7 mouse cellular contexts compared by ENCODE assay signal in genomic region chr13:57476700-57477099, GRCm38 (mm10).
A peak's percentile ranks its signal among the peaks of the same experiment; 100 is the strongest.
DNase-seq lines count a peak whose midpoint lies in the region; ATAC-seq lines count a peak whose summit lies in the region.

No protein-coding gene starts in this region.

- H3K4me2 ChIP-seq in kidney, embryonic 14.5 days (replicated peaks; ENCODE audit: low read depth, low read length), result no peak overlapping the region

- H3K27ac ChIP-seq in kidney, embryonic 14.5 days (ENCODE audit: low read depth, low read length), result no peak overlapping the region

- peak; percentile 19 for DNase-seq in kidney, adult 9 months
- peak; percentile 40 for DNase-seq in adrenal gland, postnatal 14 days
- peak; percentile 70 for DNase-seq in cerebellum, adult 9-10 months
- peak; percentile 48 to 53 for DNase-seq in kidney, postnatal 4 days
- peak; percentile 68 to 72 for DNase-seq in right cerebral cortex, adult 2 months (ENCODE audit: low spot score in 2 of 2)
- no peak for DNase-seq in urinary bladder, adult 2 months (ENCODE audit: low spot score)

- H3K27me3 ChIP-seq in kidney, embryonic 14.5 days (ENCODE audit: control insufficient read depth, insufficient read depth, low read length), result no peaks in the 10 kb centered on the region

- 40% methylated on average over 6 of the region's 6 CpGs for WGBS in kidney, embryonic 14.5 days

- no peak overlapping the region for H3K9ac ChIP-seq in kidney, embryonic 14.5 days (ENCODE audit: low read depth, low read length)

- H3K36me3 ChIP-seq in kidney, embryonic 14.5 days (ENCODE audit: control insufficient read depth, insufficient read depth, low read length), result no peaks in the 10 kb centered on the region

- no peaks in the 10 kb centered on the region for H3K4me1 ChIP-seq in kidney, embryonic 14.5 days (ENCODE audit: control insufficient read depth, insufficient read depth, low read length)

- H3K4me3 ChIP-seq in kidney, embryonic 14.5 days (ENCODE audit: low read length), result no peak overlapping the region

- no peak for ATAC-seq in kidney, embryonic 14.5 days (ENCODE audit: low FRiP score, low TSS enrichment)

- H3K9me3 ChIP-seq in kidney, embryonic 14.5 days (ENCODE audit: control insufficient read depth, low read length), result no peaks in the 10 kb centered on the region
